In genomic region chr8:72549314-72549892, GRCm38 (mm10) we compare ENCODE assay signal across 7 mouse cellular contexts. TPM values are rescaled to one million over a fixed set of nuclear protein-coding genes. Genes with fewer than 3 reads are reported as not detected.
DNase-seq lines count a peak whose midpoint lies in the region; ATAC-seq lines count a peak whose summit lies in the region.

No protein-coding gene starts in this region.

- H3K4me2 ChIP-seq in forebrain, embryonic 12.5 days = peak overlapping the region; percentile 96
- peak overlapping the region; percentile 67 for H3K4me2 ChIP-seq in intestine, embryonic 16.5 days (ENCODE audit: low read depth, low read length)
- peak overlapping the region; percentile 98 for H3K4me2 ChIP-seq in midbrain, embryonic 14.5 days (ENCODE audit: low read length)

- peak; percentile 42 for DNase-seq in urinary bladder, postnatal 14 days (ENCODE audit: low spot score)
- DNase-seq in urinary bladder, postnatal 10 days (ENCODE audit: low spot score) = no peak
- DNase-seq in midbrain, embryonic 14.5 days = no peak
- DNase-seq in gastrocnemius, adult 18-20 months (ENCODE audit: low spot score) = no peak
- DNase-seq in retina, embryonic 14.5 days (ENCODE audit: low spot score) = no peak

- peaks cover 10% of the 10 kb centered on the region; the same call in 1 of the 2 replicates for H3K36me3 ChIP-seq in forebrain, embryonic 12.5 days (replicated peaks)
- no peaks in the 10 kb centered on the region for H3K36me3 ChIP-seq in intestine, embryonic 16.5 days (ENCODE audit: control insufficient read depth, insufficient read depth, low read length)
- peaks cover 6% of the 10 kb centered on the region for H3K36me3 ChIP-seq in midbrain, embryonic 14.5 days (ENCODE audit: control insufficient read depth, insufficient read depth, low read length)

- H3K4me3 ChIP-seq in forebrain, embryonic 12.5 days (replicated peaks) = peak overlapping the region; percentile 93
- H3K4me3 ChIP-seq in intestine, embryonic 16.5 days (ENCODE audit: low read length) = peak overlapping the region; percentile 87
- peak overlapping the region; percentile 96 for H3K4me3 ChIP-seq in midbrain, embryonic 14.5 days (replicated peaks; ENCODE audit: low read depth, low read length)

- H3K9ac ChIP-seq in forebrain, embryonic 12.5 days = peak overlapping the region; percentile 85
- peak overlapping the region; percentile 81 for H3K9ac ChIP-seq in intestine, embryonic 16.5 days (ENCODE audit: low read depth, low read length)
- peak overlapping the region; percentile 82 for H3K9ac ChIP-seq in midbrain, embryonic 14.5 days (replicated peaks; ENCODE audit: low read length)

- no peaks in the 10 kb centered on the region for H3K9me3 ChIP-seq in forebrain, embryonic 12.5 days
- H3K9me3 ChIP-seq in intestine, embryonic 16.5 days (ENCODE audit: control insufficient read depth, low read length) = no peaks in the 10 kb centered on the region
- no peaks in the 10 kb centered on the region for H3K9me3 ChIP-seq in midbrain, embryonic 14.5 days (ENCODE audit: control insufficient read depth, low read length)

- ATAC-seq in forebrain, embryonic 12.5 days (ENCODE audit: low FRiP score) = no peak
- no peak for ATAC-seq in intestine, embryonic 16.5 days
- ATAC-seq in midbrain, embryonic 14.5 days (ENCODE audit: low FRiP score, low TSS enrichment) = no peak

- no peak overlapping the region for H3K27ac ChIP-seq in forebrain, embryonic 12.5 days
- peak overlapping the region; percentile 94; the same call in 1 of the 2 replicates for H3K27ac ChIP-seq in intestine, embryonic 16.5 days (ENCODE audit: low read length)
- H3K27ac ChIP-seq in midbrain, embryonic 14.5 days (replicated peaks; ENCODE audit: low read depth, low read length) = no peak overlapping the region

- H3K27me3 ChIP-seq in forebrain, embryonic 12.5 days = no peaks in the 10 kb centered on the region
- H3K27me3 ChIP-seq in intestine, embryonic 16.5 days (replicated peaks; ENCODE audit: control insufficient read depth, insufficient read depth, low read length) = no peaks in the 10 kb centered on the region
- H3K27me3 ChIP-seq in midbrain, embryonic 14.5 days (ENCODE audit: control insufficient read depth, insufficient read depth, low read length) = no peaks in the 10 kb centered on the region

- 17% methylated on average over 5 of the region's 5 CpGs for WGBS in forebrain, embryonic 12.5 days
- 8% methylated on average over 5 of the region's 5 CpGs for whole genome bisulfite sequencing in intestine, embryonic 16.5 days
- WGBS in midbrain, embryonic 14.5 days = 22% methylated on average over 5 of the region's 5 CpGs

- H3K4me1 ChIP-seq in forebrain, embryonic 12.5 days = peaks cover 30% of the 10 kb centered on the region
- H3K4me1 ChIP-seq in intestine, embryonic 16.5 days (ENCODE audit: control insufficient read depth, insufficient read depth, low read length) = peaks cover 12% of the 10 kb centered on the region; the same call in 1 of the 2 replicates
- peaks cover 24% of the 10 kb centered on the region for H3K4me1 ChIP-seq in midbrain, embryonic 14.5 days (ENCODE audit: control insufficient read depth, insufficient read depth, low read length)

RNA-seq across cellular contexts. Expression of gene Med26, which starts 1.3 kb away (rescaled TPM):
- polyA plus RNA-seq in forebrain, embryonic 12.5 days (2016; fragmentation: Nextera tagmentation; extraction: Ambion mirVana) = 20.2 and 20.8 TPM in 2 replicates
- 13.5 and 14.2 TPM in 2 replicates for polyA plus RNA-seq in intestine, embryonic 16.5 days (2015; fragmentation: Nextera tagmentation; extraction: Ambion mirVana)
- 14.3 and 16.4 TPM in 2 replicates for polyA plus RNA-seq in midbrain, embryonic 14.5 days (2014; fragmentation: Nextera tagmentation; extraction: Ambion mirVana)
- total RNA-seq in gastrocnemius, adult 18-20 months (2021) = 10 to 100 TPM in 1 of 2 experiments, 1 to 10 TPM in 1; 7.4 to 15.8 TPM

RNA-seq across cellular contexts. Expression of gene Smim7, which starts 21.5 kb away (rescaled TPM):
- polyA plus RNA-seq in forebrain, embryonic 12.5 days (2016; fragmentation: Nextera tagmentation; extraction: Ambion mirVana) = 108 and 123 TPM in 2 replicates
- polyA plus RNA-seq in intestine, embryonic 16.5 days (2015; fragmentation: Nextera tagmentation; extraction: Ambion mirVana) = 114 and 121 TPM in 2 replicates
- 142 and 150 TPM in 2 replicates for polyA plus RNA-seq in midbrain, embryonic 14.5 days (2014; fragmentation: Nextera tagmentation; extraction: Ambion mirVana)
- total RNA-seq in gastrocnemius, adult 18-20 months (2021) = 10 to 100 TPM; 61.8 to 61.9 TPM

RNA-seq across cellular contexts. Expression of gene Tmem38a, which starts 22.5 kb away (rescaled TPM):
- 10.8 and 12.4 TPM in 2 replicates for polyA plus RNA-seq in forebrain, embryonic 12.5 days (2016; fragmentation: Nextera tagmentation; extraction: Ambion mirVana)
- 12.1 and 12.2 TPM in 2 replicates for polyA plus RNA-seq in intestine, embryonic 16.5 days (2015; fragmentation: Nextera tagmentation; extraction: Ambion mirVana)
- 21.1 and 21.5 TPM in 2 replicates for polyA plus RNA-seq in midbrain, embryonic 14.5 days (2014; fragmentation: Nextera tagmentation; extraction: Ambion mirVana)
- total RNA-seq in gastrocnemius, adult 18-20 months (2021) = 1,000 to 10,000 TPM; 1,126 to 1,216 TPM

RNA-seq across cellular contexts. Expression of gene Slc35e1, which starts 57.0 kb away (rescaled TPM):
- 16.4 and 21.2 TPM in 2 replicates for polyA plus RNA-seq in forebrain, embryonic 12.5 days (2016; fragmentation: Nextera tagmentation; extraction: Ambion mirVana)
- polyA plus RNA-seq in intestine, embryonic 16.5 days (2015; fragmentation: Nextera tagmentation; extraction: Ambion mirVana) = 7.9 and 8.2 TPM in 2 replicates
- polyA plus RNA-seq in midbrain, embryonic 14.5 days (2014; fragmentation: Nextera tagmentation; extraction: Ambion mirVana) = 9.7 and 10.0 TPM in 2 replicates
- total RNA-seq in gastrocnemius, adult 18-20 months (2021) = 10 to 100 TPM; 48.0 to 51.1 TPM
